Mouse (Mus musculus) megakaryocyte, embryonic 14.5 days (primary cell): ENCODE results near the gene Rpl24.

ENCODE experiments used
- FLI1 ChIP-seq: IDR thresholded peaks from 2 replicates; pipeline ENCODE4 v1.6.1; 2012; ENCODE audit warnings: low read length, inconsistent platforms, mixed read lengths
- GATA1 ChIP-seq: IDR thresholded peaks from 3 replicates; pipeline ENCODE4 v1.6.1; 2012; ENCODE audit warnings: mixed read lengths, low read length, inconsistent platforms, borderline replicate concordance

DNA sequence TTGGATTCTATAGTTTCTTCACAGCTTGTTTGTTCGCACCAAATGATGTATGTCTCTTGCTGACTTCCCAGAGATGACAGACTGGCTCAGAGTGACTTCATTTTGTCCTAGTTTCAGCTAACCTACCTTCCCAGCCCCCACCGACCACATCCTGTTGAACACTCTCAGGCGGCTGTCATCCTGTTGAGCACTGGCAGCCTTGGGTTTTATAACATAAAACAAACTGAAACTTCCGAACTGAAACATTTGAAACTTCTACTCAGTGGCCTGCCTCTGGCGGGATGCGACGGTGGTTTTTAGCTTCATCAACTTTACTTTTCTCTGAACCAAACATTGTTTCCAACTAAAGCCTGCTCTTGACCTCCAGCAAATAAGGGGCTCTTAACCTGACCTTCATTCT is 17.1 kb upstream of the Rpl24 start:
- TF ChIP-seq GATA1 (no peak), FLI1 (no peak)
